Mouse (Mus musculus) liver, embryonic 14.5 days (tissue): Measurements from ENCODE around the gene Mtfp1.

ENCODE experiments used
- CTCF ChIP-seq: IDR thresholded peaks from 2 replicates; pipeline ENCODE4 v1.5.1; 2016; ENCODE audit warnings: antibody characterized with exemption, low read depth, control low read depth
- EP300 ChIP-seq: IDR thresholded peaks from 2 replicates; pipeline ENCODE4 v1.6.1; 2016; ENCODE audit warnings: antibody characterized with exemption, low read depth

DNA sequence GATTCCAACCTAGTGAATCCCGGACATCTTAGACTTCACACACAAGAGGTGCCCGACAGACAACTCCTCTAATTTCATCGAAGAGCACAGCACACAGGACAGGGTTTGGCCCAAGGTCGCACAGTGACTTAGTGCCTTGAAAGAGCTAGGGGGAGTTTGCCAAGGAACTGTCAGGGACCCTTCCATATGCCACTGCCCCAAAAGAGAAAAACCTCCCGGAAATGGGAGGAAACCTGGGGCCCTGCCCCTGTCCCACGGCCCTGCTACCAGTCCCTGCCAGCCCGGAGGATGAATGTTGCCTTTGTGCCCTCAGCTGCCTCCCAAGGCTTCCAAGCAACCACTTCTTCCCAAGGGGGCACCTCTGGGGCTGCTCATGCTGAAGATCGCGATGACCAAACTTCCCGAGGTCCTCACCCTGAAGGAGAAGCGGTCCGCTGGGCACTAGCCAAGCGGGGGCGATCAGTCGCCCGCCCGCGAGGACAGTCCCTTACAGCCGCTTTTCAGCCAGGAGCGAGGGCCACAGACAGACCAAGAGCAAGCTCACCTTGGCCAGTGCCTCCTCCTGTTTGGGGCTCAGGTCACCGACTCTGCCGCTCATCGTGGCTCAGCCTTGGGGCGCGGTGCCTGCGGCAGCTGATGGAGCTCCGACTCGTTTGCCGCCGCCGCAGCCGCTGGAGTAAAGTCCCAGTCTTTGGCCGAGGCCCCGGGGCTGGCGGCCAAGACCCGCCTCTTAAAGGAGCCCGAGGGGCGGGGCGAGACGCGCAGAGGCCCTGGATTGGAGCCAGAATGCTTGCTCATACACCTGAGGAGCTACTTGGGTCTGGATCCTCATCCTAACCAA lies 23.1 kb upstream of the Mtfp1 start:
- TF ChIP-seq CTCF (no peak), EP300 (no peak)
